Mouse (Mus musculus) limb, embryonic 15.5 days (tissue): ENCODE data around the gene Txnrd3. TPM values are rescaled to one million over a fixed set of nuclear protein-coding genes. Genes with fewer than 3 reads are reported as not detected.

ENCODE experiments used
- ATAC-seq: fragments of 200-750 bp; cut with Nextera tagmentation; 2 replicates; pipeline ENCODE4 v1.8.0; 2017; ENCODE audit warnings: low read depth, moderate TSS enrichment; ENCODE audit not compliant: insufficient number of reproducible peaks, low FRiP score, low TSS enrichment
- H3K27ac ChIP-seq: fragments of 300-500 bp; sonication (generic); 2 replicates; pipeline ENCODE4 v1.5.1; 2015; ENCODE audit warnings: moderate library complexity, mild to moderate bottlenecking, inconsistent platforms
- H3K27me3 ChIP-seq: fragments of 300-500 bp; sonication (generic); 2 replicates; pipeline ENCODE4 v1.6.1; 2015; ENCODE audit warnings: inconsistent platforms
- H3K36me3 ChIP-seq: fragments of 300-500 bp; sonication (generic); 2 replicates; pipeline ENCODE4 v1.6.1; 2015; ENCODE audit warnings: inconsistent platforms
- H3K4me1 ChIP-seq: fragments of 300-500 bp; sonication (generic); 2 replicates; pipeline ENCODE4 v1.6.1; 2015; ENCODE audit warnings: inconsistent platforms
- H3K4me2 ChIP-seq: fragments of 300-500 bp; sonication (generic); 2 replicates; pipeline ENCODE4 v1.6.1; 2015; ENCODE audit warnings: mild to moderate bottlenecking, inconsistent platforms
- H3K4me3 ChIP-seq: fragments of 300-500 bp; sonication (generic); 2 replicates; pipeline ENCODE4 v1.5.1; 2015; ENCODE audit warnings: mild to moderate bottlenecking, inconsistent platforms
- H3K9ac ChIP-seq: fragments of 300-500 bp; sonication (generic); 2 replicates; pipeline ENCODE4 v1.6.1; 2015; ENCODE audit warnings: inconsistent platforms
- H3K9me3 ChIP-seq: fragments of 300-500 bp; sonication (generic); 2 replicates; pipeline ENCODE4 v1.6.1; 2016; ENCODE audit warnings: inconsistent platforms
- WGBS: fragments of 180-500 bp; shearing (Covaris S2); methylation state at CpG from one replicate; pipeline ENCODE4 v1.1.7; 2015; 5-methylcytosine and 5-hydroxymethylcytosine counted together
- polyA plus RNA-seq: library from polyadenylated mRNA; unstranded; fragments of >200 nt; fragmentation: Nextera tagmentation; extraction: Ambion mirVana; gene quantifications from 2 replicates; pipeline ENCODE4 v1.2.1, GENCODE M21; 2015

Txnrd3 gene
- polyA plus RNA-seq, 1 experiment from 2014 or later, result 8.2 TPM

GRCm38 (mm10) chr6:89628045-89628785, 15.6 kb upstream of the Txnrd3 start:
- H3K9ac ChIP-seq, result no peak overlapping the region
- H3K4me1 ChIP-seq, result peaks cover 4% of the 10 kb centered on the region
- no peaks in the 10 kb centered on the region for H3K27me3 ChIP-seq
- no peak overlapping the region for H3K4me3 ChIP-seq
- no peak overlapping the region for H3K27ac ChIP-seq
- H3K4me2 ChIP-seq, result no peak overlapping the region
- 50% methylated on average over 8 of the region's 8 CpGs for WGBS
- H3K36me3 ChIP-seq, result no peaks in the 10 kb centered on the region
- ATAC-seq, result no peak
- H3K9me3 ChIP-seq, result no peaks in the 10 kb centered on the region

- no peak overlapping the region for H3K27ac ChIP-seq
- H3K27me3 ChIP-seq, result no peaks in the 10 kb centered on the region
- H3K4me1 ChIP-seq, result peaks cover 11% of the 10 kb centered on the region
- WGBS, result 8% methylated on average over 10 of the region's 10 CpGs
- H3K9ac ChIP-seq, result no peak overlapping the region
- ATAC-seq, result peak; percentile 58; the same call in 1 of the 2 replicates
- no peak overlapping the region for H3K4me3 ChIP-seq
- no peaks in the 10 kb centered on the region for H3K36me3 ChIP-seq
- no peaks in the 10 kb centered on the region for H3K9me3 ChIP-seq
- H3K4me2 ChIP-seq, result peak overlapping the region; percentile 38
Measured at GRCm38 (mm10) chr6:89631809-89632562, 11.8 kb upstream of the Txnrd3 start.

DNA sequence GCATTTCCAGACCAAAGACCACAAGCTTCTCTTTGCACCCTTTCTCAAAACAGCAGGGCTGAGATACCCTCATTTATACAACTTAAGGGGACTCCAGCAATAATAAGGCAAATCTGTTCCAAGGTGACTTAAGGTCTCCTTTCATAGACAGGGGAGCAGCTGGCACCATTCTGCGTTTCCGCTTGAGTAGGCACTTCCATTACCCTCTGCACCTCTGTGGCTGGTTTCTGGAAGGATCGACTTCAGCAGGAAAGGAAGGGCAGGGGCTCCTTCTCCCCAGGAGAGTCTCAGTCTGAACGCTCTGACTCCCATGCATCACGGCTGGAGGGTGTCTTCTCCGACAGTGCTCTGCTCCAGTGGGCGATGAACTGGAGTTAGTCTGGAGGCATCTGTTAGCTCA, 10.7 kb upstream of the Txnrd3 start:
- H3K4me2 ChIP-seq, result no peak overlapping the region
- no peak overlapping the region for H3K9ac ChIP-seq
- peaks cover 11% of the 10 kb centered on the region for H3K4me1 ChIP-seq
- no peak overlapping the region for H3K4me3 ChIP-seq
- no peaks in the 10 kb centered on the region for H3K27me3 ChIP-seq
- ATAC-seq, result no peak
- no peaks in the 10 kb centered on the region for H3K36me3 ChIP-seq
- H3K9me3 ChIP-seq, result no peaks in the 10 kb centered on the region
- WGBS, result 67% methylated on average over 7 of the region's 7 CpGs
- no peak overlapping the region for H3K27ac ChIP-seq

GRCm38 (mm10) chr6:89634400-89634799, 9.4 kb upstream of the Txnrd3 start:
- Histone ChIP-seq H3K4me2 (no peak overlapping the region), H3K27ac (no peak overlapping the region), H3K9me3 (no peaks in the 10 kb centered on the region), H3K27me3 (no peaks in the 10 kb centered on the region), H3K36me3 (no peaks in the 10 kb centered on the region), H3K4me1 (peaks cover 14% of the 10 kb centered on the region), H3K9ac (no peak overlapping the region), H3K4me3 (no peak overlapping the region)
- WGBS, result 33% methylated on average over 8 of the region's 8 CpGs
- no peak for ATAC-seq

GRCm38 (mm10) chr6:89637977-89638376, 5.8 kb upstream of the Txnrd3 start:
- no peak for ATAC-seq
- Histone ChIP-seq H3K36me3 (no peaks in the 10 kb centered on the region), H3K27me3 (no peaks in the 10 kb centered on the region), H3K4me1 (peaks cover 15% of the 10 kb centered on the region), H3K4me2 (no peak overlapping the region), H3K9me3 (no peaks in the 10 kb centered on the region), H3K27ac (no peak overlapping the region), H3K4me3 (no peak overlapping the region), H3K9ac (no peak overlapping the region)
- 68% methylated on average over 4 of the region's 4 CpGs for WGBS

GRCm38 (mm10) chr6:89639025-89639424, 4.8 kb upstream of the Txnrd3 start:
- peaks cover 14% of the 10 kb centered on the region for H3K4me1 ChIP-seq
- peak overlapping the region; percentile 61; the same call in 1 of the 2 replicates for H3K27ac ChIP-seq
- no peaks in the 10 kb centered on the region for H3K36me3 ChIP-seq
- H3K9ac ChIP-seq, result no peak overlapping the region
- no peak for ATAC-seq
- H3K9me3 ChIP-seq, result no peaks in the 10 kb centered on the region
- H3K4me3 ChIP-seq, result no peak overlapping the region
- H3K4me2 ChIP-seq, result no peak overlapping the region
- no peaks in the 10 kb centered on the region for H3K27me3 ChIP-seq
- WGBS, result 32% methylated on average over 2 of the region's 2 CpGs

GRCm38 (mm10) chr6:89644271-89645075, 685 bp downstream of the Txnrd3 start:
- Histone ChIP-seq H3K27me3 (no peaks in the 10 kb centered on the region), H3K4me3 (peak overlapping the region; percentile 76), H3K9me3 (no peaks in the 10 kb centered on the region), H3K36me3 (no peaks in the 10 kb centered on the region), H3K27ac (peak overlapping the region; percentile 87), H3K9ac (peak overlapping the region; percentile 55), H3K4me2 (peak overlapping the region; percentile 95), H3K4me1 (peaks cover 7% of the 10 kb centered on the region; the same call in 1 of the 2 replicates)
- WGBS, result under 1% methylated on average over 40 of the region's 41 CpGs
- ATAC-seq, result peak; percentile 91

GRCm38 (mm10) chr6:89649897-89650296, 6.1 kb downstream of the Txnrd3 start:
- 88% methylated on average over 8 of the region's 8 CpGs for WGBS
- Histone ChIP-seq H3K4me2 (no peak overlapping the region), H3K27ac (no peak overlapping the region), H3K4me1 (0 out of 2 replicates have a peak, but pooled peaks cover 3% of the 10 kb centered on the region), H3K36me3 (no peaks in the 10 kb centered on the region), H3K9ac (no peak overlapping the region), H3K9me3 (no peaks in the 10 kb centered on the region), H3K27me3 (no peaks in the 10 kb centered on the region), H3K4me3 (no peak overlapping the region)
- ATAC-seq, result no peak

DNA sequence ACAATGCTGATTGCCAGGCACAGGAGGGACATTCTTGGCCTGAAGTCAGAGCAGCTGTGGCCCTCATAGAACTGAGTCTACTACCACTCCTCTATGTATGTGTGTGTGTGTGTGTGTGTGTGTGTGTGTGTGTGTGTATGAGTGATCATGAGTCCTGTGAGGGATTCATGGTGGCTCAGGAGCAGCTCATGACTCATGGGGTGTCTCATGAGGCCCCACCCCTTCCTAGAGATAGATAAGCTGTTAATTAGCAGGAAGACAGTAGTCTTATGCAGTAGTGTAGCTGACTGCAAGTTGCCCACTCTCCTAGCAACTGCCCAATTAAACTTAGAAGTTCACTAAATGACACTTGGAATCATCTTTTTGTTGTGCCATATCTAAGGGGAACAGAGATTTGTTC, 8.0 kb downstream of the Txnrd3 start:
- H3K36me3 ChIP-seq, result no peaks in the 10 kb centered on the region
- no peaks in the 10 kb centered on the region for H3K9me3 ChIP-seq
- H3K4me3 ChIP-seq, result no peak overlapping the region
- no peak overlapping the region for H3K9ac ChIP-seq
- H3K4me1 ChIP-seq, result no peaks in the 10 kb centered on the region
- H3K4me2 ChIP-seq, result no peak overlapping the region
- ATAC-seq, result no peak
- no peak overlapping the region for H3K27ac ChIP-seq
- H3K27me3 ChIP-seq, result no peaks in the 10 kb centered on the region

DNA sequence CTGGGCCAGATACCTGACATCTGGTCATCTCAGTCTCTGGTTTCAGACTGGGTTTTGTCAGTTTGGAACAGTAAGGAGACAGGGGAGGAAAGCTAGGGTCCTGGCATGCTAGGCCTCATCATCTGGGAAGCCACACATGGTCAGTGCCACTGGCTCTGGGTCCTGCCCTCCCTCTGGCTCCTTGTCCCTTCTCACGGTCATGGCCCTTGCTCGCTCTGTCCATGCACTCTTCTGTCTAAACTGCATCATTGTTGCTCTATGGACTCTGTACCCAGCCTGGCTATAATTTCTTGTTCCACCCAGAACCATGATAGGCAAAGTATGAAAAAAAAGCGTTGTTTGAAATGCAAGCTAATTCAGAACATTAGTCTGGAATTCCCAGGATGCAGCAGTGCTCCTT, 11.2 kb downstream of the Txnrd3 start:
- Histone ChIP-seq H3K4me2 (no peak overlapping the region), H3K27ac (no peak overlapping the region), H3K9ac (no peak overlapping the region), H3K4me1 (no peaks in the 10 kb centered on the region), H3K4me3 (no peak overlapping the region), H3K36me3 (no peaks in the 10 kb centered on the region), H3K27me3 (no peaks in the 10 kb centered on the region), H3K9me3 (no peaks in the 10 kb centered on the region)
- WGBS, result 87% methylated on average over 3 of the region's 3 CpGs
- no peak for ATAC-seq

DNA sequence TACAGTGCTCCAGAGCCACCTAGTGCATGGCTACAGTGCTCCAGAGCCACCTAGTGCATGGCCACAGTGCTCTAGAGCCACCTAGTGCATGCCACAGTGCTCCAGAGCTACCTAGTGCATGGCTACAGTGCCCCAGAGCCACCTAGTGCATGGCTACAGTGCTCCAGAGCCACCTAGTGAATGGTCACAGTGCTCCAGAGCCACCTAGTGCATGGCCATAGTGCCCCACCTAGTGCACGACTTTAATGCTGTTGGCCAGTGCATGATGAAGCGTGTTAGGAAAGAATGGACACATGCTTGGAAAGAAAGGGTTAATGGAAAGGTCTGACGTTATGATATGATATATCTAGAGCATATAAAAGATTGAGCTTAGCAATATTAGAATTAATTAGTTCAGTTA, 14.6 kb downstream of the Txnrd3 start:
- Histone ChIP-seq H3K4me3 (no peak overlapping the region), H3K27ac (no peak overlapping the region), H3K9me3 (no peaks in the 10 kb centered on the region), H3K27me3 (no peaks in the 10 kb centered on the region), H3K9ac (no peak overlapping the region), H3K36me3 (no peaks in the 10 kb centered on the region; the same call in 1 of the 2 replicates), H3K4me1 (no peaks in the 10 kb centered on the region), H3K4me2 (no peak overlapping the region)
- ATAC-seq, result no peak
- 77% methylated on average over 3 of the region's 3 CpGs for WGBS

- H3K4me1 ChIP-seq, result no peaks in the 10 kb centered on the region
- no peaks in the 10 kb centered on the region for H3K27me3 ChIP-seq
- no peak overlapping the region for H3K4me3 ChIP-seq
- ATAC-seq, result no peak
- WGBS, result 78% methylated on average over 6 of the region's 6 CpGs
- H3K9me3 ChIP-seq, result no peaks in the 10 kb centered on the region
- H3K4me2 ChIP-seq, result no peak overlapping the region
- H3K9ac ChIP-seq, result no peak overlapping the region
- peaks cover 1% of the 10 kb centered on the region; the same call in 1 of the 2 replicates for H3K36me3 ChIP-seq
- H3K27ac ChIP-seq, result no peak overlapping the region
Measured at GRCm38 (mm10) chr6:89658931-89659330, 15.1 kb downstream of the Txnrd3 start.
